Mouse (Mus musculus): ENCODE measurements around the gene Olfr1423. TPM values are rescaled to one million over a fixed set of nuclear protein-coding genes. Genes with fewer than 3 reads are reported as not detected.
A peak's percentile ranks its signal among the peaks of the same experiment; 100 is the strongest.

The Olfr1423 gene
- total RNA-seq, 1 experiment, result 0.27 TPM

- in situ Hi-C loops (cut with MboI; ENCODE audit: low sequenced_read_pairs in 2 of 2, unreplicated experiment in 2 of 2), result loop anchor here in 1 of 2 experiments (25.0 kb wide), 1 partner anchor 781 kb away; the partner anchor contains the start of genes Lpxn and Zfp91
Observed at GRCm38 (mm10) chr19:12006361-12006947, 34.7 kb downstream of the Olfr1423 start.

GRCm38 (mm10) chr19:12005376-12006360 is 35.4 kb downstream of the Olfr1423 start:
- no peak overlapping the region for H3K27ac ChIP-seq (ENCODE audit: insufficient read depth, low read depth, low read length, poor library complexity, severe bottlenecking)
- TF ChIP-seq HCFC1 (IDR thresholded peaks at IDR 0.05; ENCODE audit: borderline replicate concordance, insufficient read depth, low read length) (no peak), CHD2 (IDR thresholded peaks at IDR 0.05; ENCODE audit: low read depth, low read length) (no peak), ZC3H11A (IDR thresholded peaks at IDR 0.05; ENCODE audit: borderline replicate concordance, low read depth, low read length) (no peak), MAFK (IDR thresholded peaks at IDR 0.05; ENCODE audit: insufficient read depth, low read depth, low read length) (peak; percentile 69; the same call in 1 of the 2 replicates), ZNF384 (IDR thresholded peaks at IDR 0.05; ENCODE audit: low read depth, low read length) (no peak)
- peak overlapping the region; percentile 76 for H3K9ac ChIP-seq (ENCODE audit: insufficient read depth, low read depth, low read length, poor library complexity, severe bottlenecking)
- H3K9me3 ChIP-seq (ENCODE audit: control insufficient read depth, insufficient read depth, low read depth, low read length), result no peaks in the 10 kb centered on the region
- DNase-seq (ENCODE audit: low read depth, low spot score), result peak; percentile 87
- H3K4me1 ChIP-seq (ENCODE audit: control insufficient read depth in 2 of 2, insufficient read depth in 2 of 2, low read length in 2 of 2, poor library complexity in 1 of 2), result peaks cover 2 to 6% of the 10 kb centered on the region in 2 experiments; a peak in 1 of 4 replicates
- in situ Hi-C loops (cut with MboI; ENCODE audit: low sequenced_read_pairs in 2 of 2, unreplicated experiment in 2 of 2), result loop anchor here in 1 of 2 experiments (25.0 kb wide), 1 partner anchor 782 kb away; the partner anchor contains the start of genes Lpxn and Zfp91
- no peaks in the 10 kb centered on the region for H3K36me3 ChIP-seq (ENCODE audit: control insufficient read depth, insufficient read depth, low read length, poor library complexity, severe bottlenecking)
- peak overlapping the region; percentile 76 to 82 for H3K4me3 ChIP-seq (ENCODE audit: insufficient read depth in 1 of 2, low read depth in 1 of 2, low read length in 2 of 2, poor library complexity in 1 of 2, severe bottlenecking in 1 of 2)

More at GRCm38 (mm10) chr19:12006361-12006947, 34.7 kb downstream of the Olfr1423 start:
- Histone ChIP-seq H3K4me3 (ENCODE audit: insufficient read depth in 1 of 2, low read depth in 1 of 2, low read length in 2 of 2, poor library complexity in 1 of 2, severe bottlenecking in 1 of 2) (peak overlapping the region; percentile 61 to 82), H3K36me3 (ENCODE audit: control insufficient read depth, insufficient read depth, low read length, poor library complexity, severe bottlenecking) (no peaks in the 10 kb centered on the region), H3K9ac (ENCODE audit: insufficient read depth, low read depth, low read length, poor library complexity, severe bottlenecking) (peak overlapping the region; percentile 54), H3K4me1 (ENCODE audit: control insufficient read depth in 2 of 2, insufficient read depth in 2 of 2, low read length in 2 of 2, poor library complexity in 1 of 2) (peaks cover 2 to 4% of the 10 kb centered on the region in 2 experiments; a peak in 1 of 4 replicates), H3K9me3 (ENCODE audit: control insufficient read depth, insufficient read depth, low read depth, low read length) (no peaks in the 10 kb centered on the region), H3K27ac (ENCODE audit: insufficient read depth, low read depth, low read length, poor library complexity, severe bottlenecking) (no peak overlapping the region)
- TF ChIP-seq CHD2 (IDR thresholded peaks at IDR 0.05; ENCODE audit: low read depth, low read length) (no peak), MAFK (IDR thresholded peaks at IDR 0.05; ENCODE audit: insufficient read depth, low read depth, low read length) (no peak), ZNF384 (IDR thresholded peaks at IDR 0.05; ENCODE audit: low read depth, low read length) (no peak)
- DNase-seq (ENCODE audit: low read depth, low spot score), result no peak

- in situ Hi-C loops (cut with MboI; ENCODE audit: low sequenced_read_pairs in 2 of 2, unreplicated experiment in 2 of 2), result loop anchor here in 1 of 2 experiments (25.0 kb wide), 1 partner anchor 783 kb away; the partner anchor contains the start of genes Lpxn and Zfp91
- TF ChIP-seq MAFK (IDR thresholded peaks at IDR 0.05; ENCODE audit: insufficient read depth, low read depth, low read length) (no peak), HCFC1 (IDR thresholded peaks at IDR 0.05; ENCODE audit: borderline replicate concordance, insufficient read depth, low read length) (no peak), ZC3H11A (IDR thresholded peaks at IDR 0.05; ENCODE audit: borderline replicate concordance, low read depth, low read length) (no peak), CHD2 (IDR thresholded peaks at IDR 0.05; ENCODE audit: low read depth, low read length) (no peak), ZNF384 (IDR thresholded peaks at IDR 0.05; ENCODE audit: low read depth, low read length) (no peak)
- Histone ChIP-seq H3K4me1 (ENCODE audit: control insufficient read depth in 2 of 2, insufficient read depth in 2 of 2, low read length in 2 of 2, poor library complexity in 1 of 2) (peaks cover 2 to 6% of the 10 kb centered on the region in 2 experiments; a peak in 1 of 4 replicates), H3K36me3 (ENCODE audit: control insufficient read depth, insufficient read depth, low read length, poor library complexity, severe bottlenecking) (no peaks in the 10 kb centered on the region), H3K4me3 (ENCODE audit: insufficient read depth in 1 of 2, low read depth in 1 of 2, low read length in 2 of 2, poor library complexity in 1 of 2, severe bottlenecking in 1 of 2) (peak overlapping the region in 1 of 2 experiments; percentile 82; a peak in 1 of 4 replicates), H3K9me3 (ENCODE audit: control insufficient read depth, insufficient read depth, low read depth, low read length) (no peaks in the 10 kb centered on the region), H3K9ac (ENCODE audit: insufficient read depth, low read depth, low read length, poor library complexity, severe bottlenecking) (no peak overlapping the region), H3K27ac (ENCODE audit: insufficient read depth, low read depth, low read length, poor library complexity, severe bottlenecking) (no peak overlapping the region)
- no peak for DNase-seq (ENCODE audit: low read depth, low spot score)
Observed at GRCm38 (mm10) chr19:12004216-12005008, 36.7 kb downstream of the Olfr1423 start.

DNA sequence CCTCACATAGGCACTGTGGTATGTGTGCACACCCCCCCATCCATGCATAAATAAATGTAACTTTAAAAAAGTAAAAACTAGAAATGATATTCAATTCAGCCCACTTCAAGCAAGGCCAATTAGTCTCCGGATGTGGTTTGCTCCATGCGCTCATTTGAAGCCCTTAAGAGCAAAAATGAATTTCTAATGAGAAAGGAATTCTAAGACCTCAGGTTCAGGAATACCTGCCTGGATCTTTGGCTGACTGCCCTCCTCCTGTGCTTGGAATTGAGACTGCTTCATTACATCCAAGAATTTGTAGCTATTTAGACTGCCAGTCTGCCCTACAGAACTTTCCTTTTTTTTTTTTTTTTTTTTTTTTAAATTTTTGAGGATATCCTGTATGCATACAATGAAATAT is 37.5 kb downstream of the Olfr1423 start:
- no peak overlapping the region for H3K4me3 ChIP-seq (ENCODE audit: insufficient read depth in 1 of 2, low read depth in 1 of 2, low read length in 2 of 2, poor library complexity in 1 of 2, severe bottlenecking in 1 of 2)
- TF ChIP-seq MAFK (IDR thresholded peaks at IDR 0.05; ENCODE audit: insufficient read depth, low read depth, low read length), result no peak
- TF ChIP-seq ZNF384 (IDR thresholded peaks at IDR 0.05; ENCODE audit: low read depth, low read length), result no peak
- TF ChIP-seq CHD2 (IDR thresholded peaks at IDR 0.05; ENCODE audit: low read depth, low read length), result no peak
- TF ChIP-seq HCFC1 (IDR thresholded peaks at IDR 0.05; ENCODE audit: borderline replicate concordance, insufficient read depth, low read length), result no peak
- no peak for TF ChIP-seq ZC3H11A (IDR thresholded peaks at IDR 0.05; ENCODE audit: borderline replicate concordance, low read depth, low read length)
- H3K36me3 ChIP-seq (ENCODE audit: control insufficient read depth, insufficient read depth, low read length, poor library complexity, severe bottlenecking), result no peaks in the 10 kb centered on the region
- no peak overlapping the region for H3K9ac ChIP-seq (ENCODE audit: insufficient read depth, low read depth, low read length, poor library complexity, severe bottlenecking)
- no peak for DNase-seq (ENCODE audit: low read depth, low spot score)
- peaks cover 2 to 9% of the 10 kb centered on the region in 2 experiments; a peak in 1 of 4 replicates for H3K4me1 ChIP-seq (ENCODE audit: control insufficient read depth in 2 of 2, insufficient read depth in 2 of 2, low read length in 2 of 2, poor library complexity in 1 of 2)
- H3K9me3 ChIP-seq (ENCODE audit: control insufficient read depth, insufficient read depth, low read depth, low read length), result no peaks in the 10 kb centered on the region
- H3K27ac ChIP-seq (ENCODE audit: insufficient read depth, low read depth, low read length, poor library complexity, severe bottlenecking), result no peak overlapping the region
- in situ Hi-C loops (cut with MboI; ENCODE audit: low sequenced_read_pairs in 2 of 2, unreplicated experiment in 2 of 2), result loop anchor here in 1 of 2 experiments (25.0 kb wide), 1 partner anchor 784 kb away; the partner anchor contains the start of genes Lpxn and Zfp91

Measured in ES-E14 (cell line).